Mouse (Mus musculus) spleen, adult 12 weeks (tissue): ENCODE data around the gene Slc27a2.
"Not testable (repeated sequence)": the region's sequence is repeated elsewhere in the genome, so short reads cannot be mapped to it uniquely, and the experiment has no call there.

Source experiments
- DNase-seq: peaks from one replicate; pipeline ENCODE4 v3.0.0; 2022; ENCODE audit warnings: low spot score

The Slc27a2 gene

GRCm38 (mm10) chr2:126552357-126553290 lies at the start of gene Slc27a2:
Gene Slc27a2, plus strand, starts transcription at chr2:126552407.
- no peak for DNase-seq

GRCm38 (mm10) chr2:126505156-126505555 lies 47.1 kb upstream of the Slc27a2 start:
- DNase-seq: no peak

DNA sequence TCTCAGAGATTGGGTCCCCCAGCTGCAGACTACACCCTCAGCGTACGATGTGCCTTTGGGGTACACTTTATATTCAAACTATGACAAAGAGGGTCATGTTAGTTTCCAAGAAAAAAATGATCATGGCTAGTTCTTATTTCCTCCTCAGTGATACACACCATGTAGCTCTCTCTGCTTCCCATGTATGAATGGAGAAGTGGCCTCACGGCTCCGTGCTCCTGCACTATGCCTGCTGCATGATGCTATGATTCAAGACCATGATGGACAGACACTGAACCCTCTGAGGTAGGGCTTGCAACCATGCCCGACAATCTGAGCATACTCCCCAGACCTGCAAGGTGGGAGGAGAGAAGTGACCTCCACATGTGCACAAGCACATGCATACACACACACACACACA lies 44.7 kb upstream of the Slc27a2 start:
- DNase-seq: no peak

GRCm38 (mm10) chr2:126508228-126508627 lies 44.0 kb upstream of the Slc27a2 start:
- no peak for DNase-seq

DNA sequence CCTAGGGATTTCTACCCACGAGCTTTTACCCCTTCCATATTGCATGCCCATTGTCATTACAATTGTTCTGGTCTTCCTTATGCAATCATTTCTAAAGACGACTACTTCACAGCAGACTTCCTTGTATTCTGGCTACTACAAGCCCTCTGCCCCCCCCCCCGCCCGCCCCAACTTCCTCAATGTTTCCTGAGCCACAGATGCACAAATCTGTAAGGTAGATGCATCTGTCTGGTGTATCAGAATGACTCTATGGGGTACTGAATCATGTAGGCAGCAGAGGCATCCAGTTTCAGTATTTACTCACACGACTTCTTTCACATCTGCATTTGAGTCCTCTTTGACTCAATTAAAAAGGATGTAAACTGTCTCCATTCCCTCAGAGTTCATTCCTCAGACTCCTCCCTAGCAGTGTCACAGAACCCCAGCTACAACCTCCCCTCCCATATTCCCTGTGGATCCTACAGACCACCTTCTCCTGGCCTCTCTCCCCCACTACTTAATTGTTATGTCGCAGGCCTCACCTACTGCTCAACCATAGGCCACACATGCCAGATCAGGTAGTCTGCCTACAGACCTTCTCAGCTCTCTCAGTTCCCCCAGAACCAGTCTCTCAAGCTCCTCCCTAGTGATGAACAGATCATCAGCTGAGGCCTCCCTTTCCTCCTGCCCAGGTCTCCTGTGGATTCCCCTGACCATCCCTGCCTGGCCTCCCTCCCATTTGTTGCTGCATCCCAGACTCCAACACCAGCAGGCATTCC lies 37.0 kb upstream of the Slc27a2 start:
- no peak for DNase-seq

DNA sequence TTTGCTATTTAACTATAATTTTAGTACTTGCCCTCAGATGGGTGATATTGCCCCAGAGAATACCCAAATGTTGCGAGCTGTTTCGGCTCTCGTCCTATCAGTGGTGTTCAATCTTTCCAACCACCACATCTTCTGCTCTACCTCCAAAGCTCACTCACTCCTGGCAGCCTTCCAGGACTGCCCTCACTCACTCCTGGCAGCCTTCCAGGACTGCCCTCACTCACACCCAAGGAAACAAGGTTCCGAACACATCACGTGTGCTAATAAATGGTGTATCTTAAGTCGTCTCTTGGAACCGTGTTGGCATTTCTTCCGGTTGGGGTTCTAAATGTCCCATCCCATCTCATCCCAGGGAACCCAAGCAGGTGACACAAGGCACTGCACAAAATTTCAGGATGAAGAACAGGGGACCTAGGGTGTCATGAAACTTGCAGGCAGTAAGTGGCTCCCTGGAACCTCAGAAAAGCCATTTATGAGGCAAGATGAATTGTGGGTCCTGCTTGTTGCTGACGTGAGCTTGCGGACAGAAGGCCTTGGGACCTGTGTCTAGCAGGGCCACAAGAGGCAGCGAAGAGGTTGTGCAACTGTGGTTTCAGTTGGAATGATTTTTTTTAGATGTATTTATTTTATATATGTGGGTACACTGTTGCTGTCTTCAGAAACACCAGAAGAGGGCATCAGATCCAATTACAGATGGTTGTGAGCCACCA lies 32.2 kb upstream of the Slc27a2 start:
- DNase-seq: no peak

GRCm38 (mm10) chr2:126520828-126521227 lies 31.4 kb upstream of the Slc27a2 start:
- no peak for DNase-seq

GRCm38 (mm10) chr2:126521471-126521870 lies 30.7 kb upstream of the Slc27a2 start:
- no peak for DNase-seq

- no peak for DNase-seq
These were observed 30.2 kb upstream of the Slc27a2 start for GRCm38 (mm10) chr2:126522056-126522455.

DNA sequence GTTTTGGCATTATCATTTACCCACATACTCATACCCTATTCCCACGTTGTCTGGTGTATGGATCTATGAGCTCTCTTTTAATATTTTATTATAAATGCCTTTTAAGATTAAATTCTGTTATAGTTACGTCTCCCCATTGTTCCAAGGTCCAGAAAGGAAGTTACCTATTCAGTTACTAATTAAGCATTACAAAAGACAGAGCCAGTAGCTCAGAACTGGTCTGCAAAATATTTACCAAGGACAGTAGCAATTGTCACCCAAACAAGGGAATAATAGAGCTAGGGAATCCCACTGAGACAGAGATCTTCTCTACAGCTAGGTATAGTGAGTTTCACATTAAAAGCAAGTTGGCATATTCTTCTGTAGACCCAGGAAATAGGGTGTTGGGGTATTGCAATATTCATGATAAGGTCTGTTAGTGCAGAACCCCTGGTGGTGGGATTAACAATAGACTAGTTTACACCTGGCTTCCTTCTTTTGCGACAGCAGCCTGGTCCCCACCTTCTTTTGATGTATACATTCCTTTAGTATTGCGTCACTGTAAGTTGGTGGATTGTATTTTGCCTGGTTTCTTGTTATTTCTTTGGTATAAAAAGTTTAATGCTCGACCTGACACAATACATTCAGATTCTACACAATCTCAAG lies 29.0 kb upstream of the Slc27a2 start:
- DNase-seq: not testable (repeated sequence)

DNA sequence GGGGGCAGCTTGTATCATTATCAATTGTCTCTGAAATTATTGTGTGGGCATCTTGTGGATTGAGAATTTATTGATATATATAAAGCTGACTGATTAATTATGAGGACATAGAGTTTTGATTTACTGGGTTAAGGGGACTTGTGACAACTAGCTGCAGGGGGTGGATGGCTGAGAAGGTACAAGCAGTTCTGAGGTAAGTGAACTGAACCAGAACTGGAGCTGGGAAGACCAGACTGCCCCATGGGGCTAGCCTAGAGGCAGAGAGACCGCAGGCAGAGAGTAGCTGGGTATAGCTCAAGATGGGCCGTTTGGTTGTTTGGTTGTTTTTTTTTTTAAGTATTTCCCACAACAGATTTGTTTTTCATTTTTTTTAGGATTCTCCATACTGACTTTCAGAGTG lies 27.9 kb upstream of the Slc27a2 start:
- no peak for DNase-seq

DNA sequence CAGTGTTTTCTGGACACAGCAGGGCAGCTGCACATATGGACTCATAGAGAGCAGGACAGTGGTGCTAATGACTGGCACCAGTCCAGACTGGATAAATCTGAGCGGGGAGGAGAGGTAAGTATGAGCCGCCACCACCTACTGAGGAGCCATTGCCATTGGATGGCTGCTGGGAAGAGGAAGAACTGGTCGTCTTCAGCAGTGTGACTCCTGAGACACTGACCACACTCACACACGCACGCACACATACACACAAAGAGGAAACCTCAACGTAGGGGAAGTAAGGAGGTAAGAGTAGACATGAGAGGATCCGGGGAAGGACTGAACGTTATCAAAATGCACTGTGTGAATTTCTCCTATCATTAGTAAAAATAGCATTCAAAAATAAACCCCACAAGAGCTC lies 24.7 kb upstream of the Slc27a2 start:
- no peak for DNase-seq

- no peak for DNase-seq
These were observed 21.6 kb upstream of the Slc27a2 start for GRCm38 (mm10) chr2:126530581-126530980.

DNA sequence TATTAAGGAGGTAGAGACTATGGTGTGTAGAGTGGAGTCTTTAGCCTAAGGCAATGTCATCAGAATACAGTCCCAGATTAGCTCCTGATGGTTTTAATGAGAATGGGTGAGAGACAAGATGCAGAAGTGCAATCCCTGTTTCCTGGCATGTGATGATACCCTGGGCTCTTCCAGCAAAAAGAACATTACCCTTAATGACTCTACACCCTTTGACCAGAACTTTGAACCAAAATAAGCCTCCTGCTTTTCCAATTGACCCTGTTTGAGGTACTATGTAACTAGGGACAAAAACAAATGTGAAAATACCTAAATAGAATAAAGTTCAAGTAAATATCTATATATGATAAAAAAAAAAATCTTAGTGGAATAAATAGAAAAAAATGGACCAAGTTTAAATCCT lies 14.6 kb upstream of the Slc27a2 start:
- DNase-seq: no peak

DNA sequence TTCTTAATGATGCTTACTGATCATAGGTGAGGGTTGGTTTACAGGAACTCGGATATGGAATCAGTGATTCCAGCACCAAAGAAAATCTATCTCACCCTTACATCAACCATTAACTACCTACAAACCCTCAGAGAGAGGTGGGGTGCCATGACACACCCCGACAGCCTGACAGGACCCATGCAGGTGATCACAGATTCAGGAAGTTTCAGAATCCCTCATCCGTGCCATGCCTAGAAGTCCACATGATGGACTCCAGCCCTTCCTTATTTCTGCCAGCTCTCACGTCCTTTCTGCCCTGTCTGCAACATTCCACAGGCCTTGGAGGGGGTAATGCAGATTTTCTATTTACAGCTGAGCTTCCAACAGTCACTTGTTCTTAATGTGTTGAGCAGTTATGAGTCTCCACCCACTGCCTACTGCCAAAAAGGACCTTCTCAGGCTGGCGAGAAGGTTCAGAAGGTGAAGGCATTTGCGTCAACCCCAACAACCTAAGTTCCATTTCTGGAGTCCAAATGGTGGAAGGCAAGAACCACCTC lies 11.7 kb upstream of the Slc27a2 start:
- no peak for DNase-seq

DNA sequence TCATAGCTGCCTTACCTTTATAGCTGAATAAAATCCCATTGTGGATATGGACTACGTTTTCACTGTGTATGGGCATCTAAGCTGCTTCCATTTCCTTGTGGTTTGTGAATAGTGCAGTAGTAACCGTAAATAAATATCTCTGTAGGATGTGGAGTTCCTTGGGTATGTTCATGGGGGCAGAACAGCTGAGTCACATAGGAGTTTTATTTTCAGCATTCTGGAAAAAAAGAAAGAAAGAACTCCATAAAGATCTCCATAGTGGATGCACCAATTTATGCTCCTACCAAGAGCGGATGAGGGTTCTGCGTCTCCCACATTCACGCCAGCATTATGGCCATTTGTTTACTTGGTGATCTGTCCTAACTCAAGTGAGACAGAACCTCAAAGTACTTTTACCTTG lies 10.0 kb upstream of the Slc27a2 start:
- DNase-seq: no peak

GRCm38 (mm10) chr2:126545297-126545696 lies 6.9 kb upstream of the Slc27a2 start:
- DNase-seq: no peak

- no peak for DNase-seq
These were observed 5.8 kb upstream of the Slc27a2 start for GRCm38 (mm10) chr2:126546392-126546791.

- DNase-seq: no peak
These were observed 2.5 kb upstream of the Slc27a2 start for GRCm38 (mm10) chr2:126549681-126550080.

DNA sequence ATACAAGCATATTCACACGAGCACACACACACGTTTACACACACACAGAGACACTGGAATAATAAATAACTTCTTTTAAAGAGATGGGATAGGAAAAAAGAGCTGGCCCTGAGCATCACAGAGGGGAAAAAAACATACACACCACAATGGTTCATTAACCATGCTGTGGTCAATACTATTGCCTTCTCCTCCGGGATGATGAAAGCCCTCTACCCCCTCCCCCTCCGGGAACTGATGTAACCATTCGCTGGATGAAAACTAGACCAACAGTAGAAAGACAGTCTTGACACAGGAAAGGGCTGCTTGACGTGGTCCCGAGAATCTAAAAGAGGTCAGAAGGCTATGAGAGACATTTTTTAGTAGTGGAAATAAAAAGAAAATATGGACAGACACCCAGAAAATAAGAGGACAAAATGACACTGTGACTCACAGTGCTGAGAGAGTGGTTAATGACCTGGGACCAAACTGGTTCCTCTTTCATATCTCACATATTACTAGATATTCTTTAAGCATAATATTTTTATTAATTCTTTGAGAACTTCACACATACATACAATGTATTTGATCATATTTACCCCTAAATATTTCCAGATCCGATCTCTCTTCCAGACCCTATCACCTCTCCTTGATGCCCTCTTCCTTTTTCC lies 840 bp upstream of the Slc27a2 start:
- DNase-seq: no peak

DNA sequence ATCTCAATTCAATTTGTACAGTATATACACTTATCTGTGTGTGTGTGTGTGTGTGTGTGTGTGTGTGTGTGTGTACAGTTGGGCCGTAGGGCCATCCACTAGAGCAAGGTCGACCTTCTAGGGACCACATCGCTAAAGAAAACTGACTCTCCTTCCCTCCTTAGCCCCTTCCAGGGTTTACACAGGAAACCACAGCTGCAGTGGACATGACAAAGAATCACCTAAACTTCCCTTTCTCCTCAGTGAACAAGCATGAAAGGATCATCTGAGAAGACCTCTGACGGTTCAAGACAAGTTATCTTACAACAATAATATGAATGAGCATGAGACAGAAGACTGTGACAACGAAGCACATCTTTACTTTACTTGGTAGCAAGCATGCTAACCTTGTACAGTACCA lies 311 bp upstream of the Slc27a2 start:
- no peak for DNase-seq
